Mouse (Mus musculus) liver, embryonic 14 days (tissue): ENCODE data around the gene Nif3l1. TPM values are rescaled to one million over a fixed set of nuclear protein-coding genes. Genes with fewer than 3 reads are reported as not detected.

Experiments
- polyA plus RNA-seq: library from polyadenylated mRNA; depleted of rRNA; stranded (reverse); fragments of >200 nt; gene quantifications from 2 replicates; pipeline ENCODE4 v1.2.3, GENCODE M21; 2012; rRNA removed

Nif3l1 gene
- polyA plus RNA-seq: 9.8 and 11.2 TPM in 2 replicates

DNA sequence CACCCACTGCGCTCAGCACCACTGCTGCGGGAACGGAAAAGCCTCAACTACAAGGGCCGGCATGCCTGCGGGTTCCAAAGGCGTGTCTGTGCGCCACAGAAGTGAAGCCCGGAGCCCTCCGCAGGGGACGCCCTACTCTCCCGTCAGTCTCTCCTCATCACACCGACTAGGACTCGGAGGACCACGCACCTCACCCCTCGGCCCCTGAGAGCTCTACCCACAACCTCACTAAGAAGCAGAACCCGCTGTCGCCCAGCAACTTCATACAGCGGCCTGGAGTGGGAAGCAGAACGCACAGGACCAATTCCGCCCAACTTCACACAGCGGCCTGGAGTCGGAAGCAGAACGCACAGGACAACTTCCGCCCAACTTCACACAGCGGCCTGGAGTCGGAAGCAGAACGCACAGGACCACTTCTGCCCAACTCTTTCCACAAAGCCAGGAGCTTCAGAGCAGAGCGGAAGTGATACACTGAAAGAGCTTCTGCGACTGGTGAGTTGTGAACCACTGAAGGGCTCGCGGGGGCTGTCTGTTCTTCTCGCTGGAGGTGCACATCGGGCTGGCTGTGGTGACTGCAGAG lies at the start of gene Nif3l1, which contains the start of gene Ppil3:
Gene Nif3l1 (plus strand): TSS at position 9 of the 580 bp plus-strand sequence.
Gene Ppil3 (minus strand): TSS at position 344 of the 580 bp plus-strand sequence.

DNA sequence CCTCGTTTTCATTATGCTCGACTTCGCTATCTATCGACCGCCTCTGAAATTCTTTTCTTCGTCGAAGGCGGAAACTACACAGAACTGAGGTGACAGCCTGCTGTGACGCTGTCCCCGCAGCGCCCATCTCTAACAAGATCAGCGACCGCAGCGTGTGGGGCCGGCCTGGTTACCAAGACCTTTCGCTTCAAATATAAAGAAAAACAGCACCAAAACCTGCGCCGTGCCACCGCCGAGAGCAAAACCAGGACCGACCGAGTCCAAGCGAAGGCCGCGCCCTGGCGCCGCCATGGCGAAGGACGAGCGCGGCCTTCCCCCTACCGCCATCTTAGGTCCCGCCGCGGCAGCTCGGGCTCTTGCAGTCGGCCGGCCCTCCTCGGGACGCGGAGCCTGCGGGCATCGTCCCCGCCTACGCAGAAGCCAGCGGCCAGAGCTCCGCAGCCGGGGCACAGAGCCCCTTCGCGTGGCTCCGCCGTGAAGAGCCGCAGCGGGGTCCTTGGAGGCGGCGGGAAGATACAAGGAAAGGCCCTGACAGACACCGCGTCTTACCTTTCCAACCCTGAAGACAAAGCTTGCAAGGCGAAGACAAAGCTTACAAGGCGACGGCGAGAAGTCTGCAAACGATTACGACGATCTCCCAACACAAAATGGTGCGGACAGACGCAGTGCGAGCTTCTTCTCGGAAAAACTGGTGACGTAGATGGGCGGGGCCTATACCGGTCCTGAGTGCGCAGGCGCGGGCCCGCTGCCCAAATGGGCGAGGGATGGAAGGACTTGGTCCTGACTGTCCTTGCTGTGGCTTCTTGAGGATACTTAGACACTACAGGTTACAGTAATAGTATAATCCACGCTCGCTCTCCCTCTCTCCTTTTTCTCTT lies 21.3 kb upstream of the Nif3l1 start, which contains the start of gene Clk1:
Gene Clk1 (minus strand): TSS at position 696 of the 878 bp plus-strand sequence.

DNA sequence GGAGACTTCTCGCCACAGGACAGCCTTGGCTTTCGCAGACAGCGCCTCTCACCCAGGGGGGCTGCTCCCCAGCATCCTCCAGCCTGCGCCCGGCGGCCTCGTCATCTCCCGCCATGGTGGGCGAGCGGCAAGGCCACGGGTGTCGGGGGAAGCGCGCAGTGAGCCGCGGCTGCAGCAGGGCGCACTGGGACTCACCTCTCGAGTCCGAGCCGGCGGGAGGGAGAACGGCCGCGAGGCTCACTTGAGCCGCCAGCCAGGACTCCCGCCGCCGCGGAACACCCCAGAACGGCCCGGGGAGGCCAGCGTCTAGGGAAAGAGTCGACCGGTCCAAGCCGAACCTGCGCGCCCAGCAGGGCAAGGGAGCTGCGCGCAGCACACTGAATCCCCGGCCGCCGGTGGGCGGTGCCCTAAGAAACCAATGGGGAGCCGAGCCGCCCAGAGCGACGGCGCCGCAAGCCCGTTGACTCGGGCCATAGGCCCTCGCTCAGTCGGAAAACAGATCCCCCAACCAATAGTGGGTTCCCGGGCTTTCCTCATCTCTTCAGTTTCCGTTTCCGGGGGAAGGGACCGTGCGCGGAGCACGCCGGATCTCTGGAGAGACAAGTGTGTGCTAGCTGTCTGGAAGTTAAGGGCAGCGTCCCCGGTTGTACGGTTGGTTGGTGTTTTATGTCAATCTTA lies 59.8 kb downstream of the Nif3l1 start, which contains the start of gene Orc2:
Gene Orc2 (minus strand): TSS at position 533 of the 678 bp plus-strand sequence.

Other genes with a start within 250 kb of the Nif3l1 start
- gene Aox4, start 234.8 kb upstream of the Nif3l1 start, polyA plus RNA-seq: 0.09 and 0.17 TPM in 2 replicates
- 0.01 and 0.02 TPM in 2 replicates for gene Aox2, start 166.8 kb upstream of the Nif3l1 start, polyA plus RNA-seq
- gene Bzw1, start 52.3 kb upstream of the Nif3l1 start, polyA plus RNA-seq: 39.7 and 50.3 TPM in 2 replicates
- 98.2 and 115 TPM in 2 replicates for gene Clk1, start 21.1 kb upstream of the Nif3l1 start, polyA plus RNA-seq
- gene Ppil3, start 335 bp downstream of the Nif3l1 start, polyA plus RNA-seq: 21.4 and 22.5 TPM in 2 replicates
- gene Orc2, start 60.0 kb downstream of the Nif3l1 start, polyA plus RNA-seq: 23.6 and 25.6 TPM in 2 replicates
- gene Fam126b, start 141.2 kb downstream of the Nif3l1 start, polyA plus RNA-seq: 1.2 and 1.3 TPM in 2 replicates
- gene Ndufb3, start 141.2 kb downstream of the Nif3l1 start, polyA plus RNA-seq: 100 and 101 TPM in 2 replicates